27 mouse cellular contexts compared by ENCODE assay signal in genomic region chr4:115083031-115083430, GRCm38 (mm10). TPM values are rescaled to one million over a fixed set of nuclear protein-coding genes. Genes with fewer than 3 reads are reported as not detected.
"Had no signal": no experiment of that assay in that cellular context is flagged by ENCODE, and none has a peak within 500 bp of the region (broad histone marks: within the 10 kb centered on the region; RNA-seq: fewer than 3 reads in every experiment).

No protein-coding gene starts in this region.

- H3K4me3 ChIP-seq: gastrocnemius, adult 2 months; heart, embryonic 10.5 days; heart, embryonic 12.5 days; hindbrain, embryonic 13.5 days; intestine, embryonic 15.5 days; layer of hippocampus, adult 2 months; limb, embryonic 10.5 days; limb, embryonic 12.5 days; liver, embryonic 13.5 days had no signal

- ATAC-seq: inflammation-experienced regulatory T-cells, adult 6 months; intestine, embryonic 15.5 days; intestine, postnatal 0 days had no signal

- H3K36me3 ChIP-seq: heart, embryonic 10.5 days; heart, embryonic 12.5 days; hindbrain, embryonic 13.5 days; intestine, embryonic 15.5 days; limb, embryonic 10.5 days; limb, embryonic 12.5 days; liver, embryonic 13.5 days had no signal

- DNase-seq: gastrocnemius, adult 2 months; gastrocnemius, postnatal 10 days; gastrocnemius, postnatal 25 days; heart, adult 18-20 months; heart, postnatal 10 days; heart, postnatal 4 days; kidney, adult 2 months; kidney, postnatal 10 days; kidney, postnatal 25 days; kidney, postnatal 4 days; liver; liver, embryonic 13.5 days had no signal

- H3K27ac ChIP-seq: gastrocnemius, adult 2 months; heart, embryonic 10.5 days; hindbrain, embryonic 13.5 days; intestine, embryonic 15.5 days; layer of hippocampus, adult 2 months; limb, embryonic 10.5 days; limb, embryonic 12.5 days; liver, embryonic 13.5 days had no signal

- H3K27me3 ChIP-seq: intestine, embryonic 15.5 days; liver, embryonic 13.5 days had no signal

- H3K9me3 ChIP-seq: heart, embryonic 10.5 days; heart, embryonic 12.5 days; hindbrain, embryonic 13.5 days; intestine, embryonic 15.5 days; limb, embryonic 10.5 days; limb, embryonic 12.5 days; liver, embryonic 13.5 days had no signal

- H3K9ac ChIP-seq: heart, embryonic 12.5 days; hindbrain, embryonic 13.5 days; intestine, embryonic 15.5 days; limb, embryonic 12.5 days; liver, embryonic 13.5 days had no signal

- H3K4me2 ChIP-seq: heart, embryonic 12.5 days; hindbrain, embryonic 13.5 days; intestine, embryonic 15.5 days; limb, embryonic 12.5 days; liver, embryonic 11.5 days; liver, embryonic 13.5 days had no signal

RNA-seq across cellular contexts. Expression of gene Pdzk1ip1, which starts 5.5 kb away (rescaled TPM):
- total RNA-seq: gastrocnemius, adult 2 months; gastrocnemius, postnatal 25 days had no signal

RNA-seq across cellular contexts. Expression of gene Tal1, which starts 26.8 kb away (rescaled TPM):
- polyA plus RNA-seq: inflammation-experienced regulatory T-cells, adult 6 months had no signal

RNA-seq across cellular contexts. Expression of gene Cyp4x1, which starts 51.0 kb away (rescaled TPM):
- total RNA-seq: gastrocnemius, adult 2 months; gastrocnemius, postnatal 25 days; granulocyte monocyte progenitor cell, adult 5-6 weeks; heart, adult 18-20 months; heart, adult 8-10 months; heart, postnatal 10 days; heart, postnatal 25 days; heart, postnatal 4 days had no signal
- polyA plus RNA-seq: heart, embryonic 14.5 days; heart, embryonic 16.5 days; limb, embryonic 12.5 days had no signal
